In genomic region chr4:25473026-25473425, GRCm38 (mm10) we compare ENCODE assay signal across 33 mouse cellular contexts.
"Had no signal": no experiment of that assay in that cellular context is flagged by ENCODE, and none has a peak within 500 bp of the region (broad histone marks: within the 10 kb centered on the region; RNA-seq: fewer than 3 reads in every experiment).

No protein-coding gene starts in this region.

- H3K4me2 ChIP-seq: limb, embryonic 12.5 days; limb, embryonic 13.5 days; limb, embryonic 15.5 days; liver, embryonic 11.5 days; liver, embryonic 12.5 days; liver, embryonic 13.5 days; liver, embryonic 15.5 days; lung, embryonic 14.5 days; lung, embryonic 15.5 days; midbrain, embryonic 11.5 days; midbrain, embryonic 12.5 days; midbrain, embryonic 13.5 days; midbrain, embryonic 15.5 days; neural tube, embryonic 12.5 days; neural tube, embryonic 13.5 days had no signal

- H3K4me1 ChIP-seq: limb, embryonic 10.5 days; limb, embryonic 12.5 days; limb, embryonic 13.5 days; limb, embryonic 15.5 days; liver, embryonic 12.5 days; liver, embryonic 13.5 days; liver, embryonic 15.5 days; lung, embryonic 15.5 days; megakaryocyte, embryonic 14.5 days; midbrain, embryonic 10.5 days; midbrain, embryonic 12.5 days; midbrain, embryonic 13.5 days; midbrain, embryonic 15.5 days; neural tube, embryonic 12.5 days; neural tube, embryonic 13.5 days had no signal

- H3K9ac ChIP-seq: limb, embryonic 12.5 days; limb, embryonic 13.5 days; limb, embryonic 15.5 days; liver, embryonic 12.5 days; liver, embryonic 13.5 days; liver, embryonic 14.5 days; liver, embryonic 15.5 days; liver, postnatal 0 days; lung, embryonic 14.5 days; lung, embryonic 15.5 days; midbrain, embryonic 12.5 days; midbrain, embryonic 13.5 days; midbrain, embryonic 15.5 days; neural tube, embryonic 12.5 days; neural tube, embryonic 13.5 days had no signal

- H3K27ac ChIP-seq: limb, embryonic 10.5 days; limb, embryonic 12.5 days; limb, embryonic 13.5 days; limb, embryonic 15.5 days; liver, embryonic 12.5 days; liver, embryonic 13.5 days; liver, embryonic 14.5 days; liver, embryonic 15.5 days; lung, embryonic 15.5 days; macrophage; midbrain, embryonic 10.5 days; midbrain, embryonic 12.5 days; midbrain, embryonic 13.5 days; midbrain, embryonic 15.5 days; neural tube, embryonic 12.5 days; neural tube, embryonic 13.5 days had no signal

- DNase-seq: left cerebral cortex, postnatal 4 days; liver; liver, embryonic 13.5 days; liver, postnatal 0 days; lung, adult 18-20 months; lung, adult 2 months; lung, embryonic 14.5 days; lung, postnatal 10 days; lung, postnatal 14 days; lung, postnatal 36 days; lung, postnatal 4 days; midbrain, embryonic 14.5 days had no signal

- H3K9me3 ChIP-seq: limb, embryonic 10.5 days; limb, embryonic 12.5 days; limb, embryonic 13.5 days; limb, embryonic 15.5 days; liver, embryonic 12.5 days; liver, embryonic 13.5 days; liver, embryonic 15.5 days; lung, embryonic 15.5 days; megakaryocyte, embryonic 14.5 days; midbrain, embryonic 10.5 days; midbrain, embryonic 12.5 days; midbrain, embryonic 13.5 days; midbrain, embryonic 15.5 days; neural tube, embryonic 12.5 days; neural tube, embryonic 13.5 days had no signal

- H3K27me3 ChIP-seq: limb, embryonic 12.5 days; limb, embryonic 13.5 days; limb, embryonic 15.5 days; liver, embryonic 12.5 days; liver, embryonic 13.5 days; liver, embryonic 15.5 days; lung, embryonic 15.5 days; megakaryocyte, embryonic 14.5 days; midbrain, embryonic 12.5 days; midbrain, embryonic 13.5 days; midbrain, embryonic 15.5 days; neural tube, embryonic 12.5 days; neural tube, embryonic 13.5 days had no signal

- ATAC-seq: liver, embryonic 12.5 days; liver, postnatal 0 days; lung, postnatal 0 days; midbrain, embryonic 13.5 days; midbrain, embryonic 15.5 days; midbrain, embryonic 16.5 days had no signal

- H3K4me3 ChIP-seq: limb, embryonic 10.5 days; limb, embryonic 12.5 days; limb, embryonic 13.5 days; limb, embryonic 15.5 days; liver, embryonic 12.5 days; liver, embryonic 13.5 days; liver, embryonic 15.5 days; lung, embryonic 15.5 days; megakaryocyte, embryonic 14.5 days; midbrain, embryonic 10.5 days; midbrain, embryonic 12.5 days; midbrain, embryonic 13.5 days; midbrain, embryonic 15.5 days; myocyte; neural tube, embryonic 12.5 days; neural tube, embryonic 13.5 days had no signal

- H3K36me3 ChIP-seq: limb, embryonic 10.5 days; limb, embryonic 12.5 days; limb, embryonic 13.5 days; limb, embryonic 15.5 days; liver, embryonic 12.5 days; liver, embryonic 13.5 days; liver, embryonic 15.5 days; lung, embryonic 15.5 days; midbrain, embryonic 10.5 days; midbrain, embryonic 12.5 days; midbrain, embryonic 13.5 days; midbrain, embryonic 15.5 days; neural tube, embryonic 12.5 days; neural tube, embryonic 13.5 days had no signal
